Mouse (Mus musculus) cortical plate, adult 2 months (tissue): ENCODE measurements at regions not wholly inside any gene's neighbourhood (a gene's known extent, or its start where the extent isn't known, plus 50 kb on each side); places are given as distances from the start of the nearest gene placed in this dataset.

Experiments used
- CTCF ChIP-seq: fragments of 200-500 bp; IDR thresholded peaks from 2 replicates; pipeline ENCODE4 v1.5.1; 2011; ENCODE audit warnings: mild to moderate bottlenecking, control low read depth, low read length; ENCODE audit not compliant: insufficient read depth; ENCODE audit errors: extremely low read depth
- POLR2A ChIP-seq: fragments of 200-500 bp; IDR thresholded peaks from 2 replicates; pipeline ENCODE4 v1.6.1; 2011; ENCODE audit warnings: mild to moderate bottlenecking, low read length, control low read depth; ENCODE audit not compliant: insufficient read depth; ENCODE audit errors: extremely low read depth

- TF ChIP-seq CTCF (no peak), POLR2A (no peak)
Observed at GRCm38 (mm10) chr2:115384414-115385180, 196.9 kb upstream of the BC052040 start.
